Mouse (Mus musculus) neural tube, embryonic 14.5 days (tissue): ENCODE measurements at regions not wholly inside any gene's neighbourhood (a gene's known extent, or its start where the extent isn't known, plus 50 kb on each side); places are given as distances from the start of the nearest gene placed in this dataset.

Experiments used
- ATAC-seq: fragments of 200-750 bp; cut with Nextera tagmentation; 2 replicates; pipeline ENCODE4 v1.8.0; 2017; ENCODE audit warnings: low read depth, mild to moderate bottlenecking, moderate TSS enrichment, moderate library complexity
- H3K27ac ChIP-seq: fragments of 300-500 bp; sonication (generic); 2 replicates; pipeline ENCODE4 v1.5.1; 2014; ENCODE audit warnings: low read depth, mild to moderate bottlenecking, control low read depth, low read length, moderate library complexity, mixed read lengths
- H3K27me3 ChIP-seq: fragments of 300-500 bp; sonication (generic); 2 replicates; pipeline ENCODE4 v1.6.1; 2014; ENCODE audit warnings: low read length; ENCODE audit not compliant: control insufficient read depth, insufficient read depth
- H3K36me3 ChIP-seq: fragments of 300-500 bp; sonication (generic); 2 replicates; pipeline ENCODE4 v1.6.1; 2014; ENCODE audit warnings: low read length, mixed read lengths; ENCODE audit not compliant: control insufficient read depth, insufficient read depth
- H3K4me1 ChIP-seq: fragments of 300-500 bp; sonication (generic); 2 replicates; pipeline ENCODE4 v1.6.1; 2014; ENCODE audit warnings: low read length; ENCODE audit not compliant: control insufficient read depth, insufficient read depth
- H3K4me2 ChIP-seq: fragments of 300-500 bp; sonication (generic); 2 replicates; pipeline ENCODE4 v1.6.1; 2014; ENCODE audit warnings: mild to moderate bottlenecking, low read depth, low read length, control low read depth
- H3K4me3 ChIP-seq: fragments of 300-500 bp; sonication (generic); 2 replicates; pipeline ENCODE4 v1.5.1; 2014; ENCODE audit warnings: low read depth, low read length, control low read depth, mixed read lengths
- H3K9ac ChIP-seq: fragments of 300-500 bp; sonication (generic); replicated peaks from 2 replicates; pipeline ENCODE4 v1.6.1; 2014; ENCODE audit warnings: low read depth, mild to moderate bottlenecking, control low read depth, low read length, mixed read lengths
- H3K9me3 ChIP-seq: fragments of 300-500 bp; sonication (generic); 2 replicates; pipeline ENCODE4 v1.6.1; 2016; ENCODE audit warnings: low read length; ENCODE audit not compliant: control insufficient read depth
- WGBS: fragments of 180-500 bp; shearing (Covaris S2); extraction: QIAGEN DNeasy Blood & Tissue Kit; methylation state at CpG from one replicate; pipeline ENCODE4 v1.1.7; 2014; 5-methylcytosine and 5-hydroxymethylcytosine counted together

DNA sequence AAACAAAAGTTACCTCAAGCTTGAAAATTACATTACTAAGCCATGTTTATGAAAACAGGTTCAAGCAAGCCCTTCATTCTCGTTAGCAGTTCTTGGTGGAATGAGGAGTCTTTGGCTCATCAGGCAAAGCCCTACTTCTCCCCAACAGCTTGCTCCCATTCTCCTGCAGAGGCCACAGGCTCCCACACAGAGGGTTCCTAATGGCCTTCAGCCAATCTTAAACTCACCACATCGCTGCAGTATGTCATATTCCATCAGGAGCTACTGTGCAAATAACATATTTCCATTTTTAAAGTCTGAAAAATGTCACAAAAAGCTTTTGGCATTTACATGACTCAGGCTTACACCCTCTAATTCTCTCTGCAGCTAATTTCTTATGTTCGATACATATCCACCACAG lies 512.0 kb downstream of the Efna5 start:
- Histone ChIP-seq H3K4me1 (no peaks in the 10 kb centered on the region), H3K27me3 (no peaks in the 10 kb centered on the region), H3K4me3 (no peak overlapping the region), H3K9ac (no peak overlapping the region), H3K4me2 (no peak overlapping the region), H3K9me3 (no peaks in the 10 kb centered on the region), H3K27ac (no peak overlapping the region), H3K36me3 (no peaks in the 10 kb centered on the region)
- no peak for ATAC-seq
- 85% methylated on average over 3 of the region's 3 CpGs for WGBS

DNA sequence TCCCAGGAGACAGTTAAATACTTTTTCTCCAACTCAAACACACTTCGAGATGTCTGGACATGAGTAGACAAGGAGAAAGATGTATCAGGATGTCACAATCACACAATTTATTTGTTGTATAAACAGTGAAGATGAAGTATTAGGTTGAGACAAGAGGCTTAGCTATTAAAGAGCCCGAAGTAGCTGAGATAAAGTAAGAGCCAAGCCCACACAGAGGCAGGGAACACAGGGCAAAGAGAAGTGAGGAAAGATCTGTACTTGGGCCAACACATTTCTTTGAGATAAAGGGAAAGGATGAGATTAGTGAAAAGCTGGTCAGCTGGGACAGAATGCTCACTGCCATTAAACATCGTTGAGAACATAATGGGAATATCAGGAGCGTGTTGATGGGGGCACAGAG lies 513.2 kb downstream of the Efna5 start:
- no peaks in the 10 kb centered on the region for H3K27me3 ChIP-seq
- no peak overlapping the region for H3K9ac ChIP-seq
- H3K4me3 ChIP-seq = no peak overlapping the region
- no peak overlapping the region for H3K27ac ChIP-seq
- H3K36me3 ChIP-seq = no peaks in the 10 kb centered on the region
- no peak overlapping the region for H3K4me2 ChIP-seq
- no peak for ATAC-seq
- 67% methylated on average over 4 of the region's 4 CpGs for WGBS
- no peaks in the 10 kb centered on the region for H3K4me1 ChIP-seq
- no peaks in the 10 kb centered on the region for H3K9me3 ChIP-seq

DNA sequence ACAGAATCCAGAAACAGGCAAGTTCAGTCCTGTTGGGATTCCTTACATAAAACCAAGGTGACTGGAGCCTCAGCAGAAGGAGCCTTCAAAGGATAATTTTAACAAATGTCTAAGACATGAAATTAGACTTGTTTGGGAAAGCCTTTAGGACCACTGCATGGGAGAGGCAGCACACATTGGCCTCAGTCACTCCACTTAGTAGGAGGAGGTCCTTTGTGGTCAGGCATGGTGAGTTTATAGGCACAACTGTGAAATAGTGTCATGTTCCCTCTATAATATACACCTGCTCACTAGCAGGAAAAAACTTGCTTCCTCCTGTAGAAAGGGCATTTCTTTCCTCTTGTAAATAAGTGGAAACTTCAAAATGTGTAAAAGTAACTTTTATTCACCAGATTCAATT lies 522.8 kb downstream of the Efna5 start:
- Histone ChIP-seq H3K4me1 (no peaks in the 10 kb centered on the region), H3K4me3 (no peak overlapping the region), H3K27me3 (no peaks in the 10 kb centered on the region), H3K27ac (no peak overlapping the region), H3K9ac (no peak overlapping the region), H3K4me2 (no peak overlapping the region), H3K36me3 (no peaks in the 10 kb centered on the region), H3K9me3 (no peaks in the 10 kb centered on the region)
- ATAC-seq = no peak

DNA sequence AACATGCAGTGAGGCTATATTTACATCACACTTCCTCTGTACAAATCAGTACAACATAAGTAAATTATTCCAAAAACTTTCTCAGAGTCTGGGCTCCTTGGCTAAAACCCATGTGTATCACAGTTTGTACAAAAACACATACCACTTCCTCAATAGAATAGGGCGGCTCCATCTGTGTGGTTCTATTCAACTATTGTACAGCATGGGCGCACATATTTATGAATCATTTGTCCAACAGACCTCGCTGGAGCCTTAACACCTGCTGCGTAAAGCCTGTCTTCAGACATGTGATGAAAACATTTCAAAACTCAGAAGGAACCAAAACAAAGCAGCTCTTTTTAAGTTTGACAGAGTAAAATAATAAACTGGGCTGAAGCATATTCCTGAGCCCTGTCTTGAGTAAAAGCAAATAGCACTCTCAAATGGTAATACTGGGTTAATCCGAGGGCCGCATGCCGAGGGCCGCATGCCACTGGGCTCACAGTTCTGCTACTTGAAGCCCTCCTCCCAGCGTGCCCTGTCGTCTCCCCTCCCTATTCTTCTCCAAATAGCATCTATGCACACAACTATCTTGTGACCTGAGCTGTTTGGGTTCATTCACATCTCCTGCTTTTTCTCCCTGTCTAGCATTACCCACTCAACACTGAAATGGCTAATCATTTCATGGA lies 543.1 kb downstream of the Efna5 start:
- no peak for ATAC-seq
- no peaks in the 10 kb centered on the region for H3K4me1 ChIP-seq
- no peaks in the 10 kb centered on the region for H3K27me3 ChIP-seq
- no peak overlapping the region for H3K4me2 ChIP-seq
- no peak overlapping the region for H3K4me3 ChIP-seq
- WGBS = 74% methylated on average over 10 of the region's 10 CpGs
- H3K36me3 ChIP-seq = no peaks in the 10 kb centered on the region
- H3K9ac ChIP-seq = no peak overlapping the region
- H3K9me3 ChIP-seq = no peaks in the 10 kb centered on the region
- no peak overlapping the region for H3K27ac ChIP-seq

DNA sequence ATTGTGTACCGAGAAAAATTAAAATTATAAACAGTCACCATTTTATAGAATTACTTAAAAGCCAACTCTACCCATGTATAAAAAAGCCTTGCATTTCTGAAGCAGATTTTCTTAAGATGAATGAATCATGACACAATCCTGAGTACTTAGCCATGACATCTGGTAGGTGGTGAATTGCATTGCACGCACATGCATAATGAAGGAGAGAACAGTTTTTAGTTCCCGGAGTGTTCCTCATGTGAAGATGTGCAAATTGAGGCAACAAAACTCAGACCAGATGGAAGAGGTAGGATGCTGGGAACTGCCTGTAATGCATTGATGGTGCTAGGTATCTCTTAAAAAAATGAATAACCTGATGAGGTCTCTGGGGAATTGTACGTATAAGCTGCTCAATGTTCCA lies 550.9 kb downstream of the Efna5 start:
- no peak for ATAC-seq
- no peaks in the 10 kb centered on the region for H3K27me3 ChIP-seq
- no peak overlapping the region for H3K4me3 ChIP-seq
- H3K36me3 ChIP-seq = no peaks in the 10 kb centered on the region
- no peak overlapping the region for H3K4me2 ChIP-seq
- H3K4me1 ChIP-seq = no peaks in the 10 kb centered on the region
- H3K9me3 ChIP-seq = no peaks in the 10 kb centered on the region
- 76% methylated on average over 4 of the region's 4 CpGs for WGBS
- no peak overlapping the region for H3K9ac ChIP-seq
- H3K27ac ChIP-seq = no peak overlapping the region

DNA sequence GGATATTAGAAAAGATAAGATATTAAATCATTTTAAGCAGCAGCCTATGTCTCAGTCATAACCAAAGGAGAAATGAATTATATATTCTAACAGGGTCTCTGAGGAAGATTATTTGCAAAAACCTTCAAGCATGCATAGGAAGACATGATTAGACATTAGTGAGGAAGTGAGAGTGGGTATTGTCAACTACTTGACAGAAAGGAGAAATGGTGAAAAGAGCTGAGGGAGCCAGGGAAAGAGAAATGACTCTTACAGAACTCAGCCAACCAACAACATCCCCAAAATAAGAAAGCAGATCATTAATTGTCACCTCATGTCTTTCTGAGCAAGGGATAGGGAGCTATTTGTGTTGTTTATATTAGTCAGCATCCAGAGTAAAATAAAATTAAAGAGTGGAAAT lies 554.3 kb downstream of the Efna5 start:
- Histone ChIP-seq H3K27me3 (no peaks in the 10 kb centered on the region), H3K27ac (no peak overlapping the region), H3K9ac (no peak overlapping the region), H3K4me2 (no peak overlapping the region), H3K4me3 (no peak overlapping the region), H3K9me3 (no peaks in the 10 kb centered on the region), H3K36me3 (no peaks in the 10 kb centered on the region), H3K4me1 (no peaks in the 10 kb centered on the region)
- no peak for ATAC-seq

DNA sequence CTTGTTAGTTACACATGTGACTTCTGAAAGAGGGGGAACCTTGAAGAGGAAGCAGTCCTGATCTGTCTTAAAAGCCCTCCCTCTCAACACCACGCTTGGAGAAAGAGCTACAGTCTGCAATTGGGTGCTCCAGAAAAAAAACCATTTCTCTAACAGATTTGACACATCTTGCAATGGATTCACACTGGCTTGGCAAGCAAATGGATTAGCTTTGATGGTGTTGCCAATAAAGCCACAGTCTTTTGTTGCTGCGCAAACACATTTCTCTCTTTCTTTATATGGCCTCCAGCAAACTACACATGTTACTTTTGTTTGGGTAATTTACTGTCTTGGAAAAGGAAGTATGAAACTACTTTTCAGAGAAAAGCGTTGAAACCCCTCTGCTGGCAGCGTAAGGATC lies 562.1 kb downstream of the Efna5 start:
- Histone ChIP-seq H3K27ac (no peak overlapping the region), H3K4me1 (no peaks in the 10 kb centered on the region), H3K27me3 (no peaks in the 10 kb centered on the region), H3K36me3 (no peaks in the 10 kb centered on the region), H3K4me3 (no peak overlapping the region), H3K9me3 (no peaks in the 10 kb centered on the region), H3K9ac (no peak overlapping the region), H3K4me2 (no peak overlapping the region)
- no peak for ATAC-seq
- WGBS = 51% methylated on average over 4 of the region's 4 CpGs

DNA sequence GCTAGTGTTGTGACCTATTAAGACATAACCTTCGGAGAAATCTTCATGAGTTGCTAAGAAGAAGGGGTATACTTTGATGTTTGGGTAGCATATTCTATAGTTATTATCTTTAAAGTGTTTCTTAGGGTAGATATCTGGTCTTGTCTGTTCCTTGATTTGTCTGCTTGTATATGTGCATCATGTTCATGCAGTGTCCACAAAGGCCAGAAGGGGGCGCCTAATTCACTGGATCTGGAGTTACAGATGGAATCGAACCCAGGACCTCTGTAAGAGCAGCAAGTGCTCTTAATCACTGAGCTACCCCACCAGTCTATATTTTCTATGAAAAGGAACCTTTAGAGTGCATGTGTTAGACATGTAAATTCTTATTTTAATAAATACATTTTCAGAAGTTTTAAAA lies 571.1 kb downstream of the Efna5 start:
- no peak for ATAC-seq
- no peak overlapping the region for H3K4me2 ChIP-seq
- H3K27me3 ChIP-seq = no peaks in the 10 kb centered on the region
- H3K27ac ChIP-seq = no peak overlapping the region
- H3K4me1 ChIP-seq = no peaks in the 10 kb centered on the region
- no peak overlapping the region for H3K4me3 ChIP-seq
- no peaks in the 10 kb centered on the region for H3K9me3 ChIP-seq
- H3K9ac ChIP-seq = no peak overlapping the region
- H3K36me3 ChIP-seq = no peaks in the 10 kb centered on the region
- 48% methylated on average over 3 of the region's 3 CpGs for WGBS

DNA sequence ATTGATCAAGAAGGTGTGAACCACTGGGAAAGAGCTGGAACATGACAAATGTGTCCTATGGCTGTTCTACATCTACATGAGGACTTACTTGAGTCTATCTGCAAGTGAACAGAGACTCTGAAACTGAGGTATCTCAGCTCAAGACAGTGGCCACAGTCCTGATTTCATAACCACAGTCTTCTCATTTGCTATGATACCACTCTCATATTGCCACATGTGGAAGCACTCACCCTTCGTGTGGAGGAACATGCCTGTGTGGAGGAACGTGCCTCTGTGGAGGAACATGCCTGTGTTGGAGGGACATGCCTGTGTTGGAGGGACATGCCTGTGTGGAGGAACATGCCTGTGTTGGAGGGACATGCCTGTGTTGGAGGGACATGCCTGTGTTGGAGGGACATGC lies 574.0 kb downstream of the Efna5 start:
- Histone ChIP-seq H3K9me3 (no peaks in the 10 kb centered on the region), H3K27ac (no peak overlapping the region), H3K9ac (no peak overlapping the region), H3K4me3 (no peak overlapping the region), H3K4me1 (no peaks in the 10 kb centered on the region), H3K36me3 (no peaks in the 10 kb centered on the region), H3K27me3 (no peaks in the 10 kb centered on the region), H3K4me2 (no peak overlapping the region)
- WGBS = 94% methylated on average over 2 of the region's 2 CpGs
- ATAC-seq = no peak

DNA sequence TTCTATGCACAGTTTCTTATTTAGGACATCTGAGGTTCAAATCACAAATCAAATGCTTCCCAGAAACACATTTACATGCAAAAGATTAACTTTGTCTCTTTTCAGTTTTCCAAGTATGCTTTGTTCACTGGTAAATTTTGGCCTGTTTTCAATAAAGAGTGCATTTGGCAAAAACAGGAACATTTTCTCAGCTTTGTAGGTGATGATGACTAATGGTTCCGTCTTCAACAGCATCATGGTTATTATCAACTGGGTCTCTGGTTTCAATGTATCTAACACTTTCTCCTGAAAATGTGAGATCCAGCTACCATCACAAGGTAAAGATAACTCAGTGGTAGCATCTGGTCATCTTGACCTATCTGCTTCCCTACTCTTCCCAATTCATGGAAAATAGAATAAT lies 574.6 kb downstream of the Efna5 start:
- no peak overlapping the region for H3K9ac ChIP-seq
- no peak overlapping the region for H3K27ac ChIP-seq
- 91% methylated on average over 1 of the region's 1 CpGs for WGBS
- no peaks in the 10 kb centered on the region for H3K9me3 ChIP-seq
- H3K4me2 ChIP-seq = no peak overlapping the region
- H3K4me1 ChIP-seq = no peaks in the 10 kb centered on the region
- no peak for ATAC-seq
- H3K36me3 ChIP-seq = no peaks in the 10 kb centered on the region
- H3K4me3 ChIP-seq = no peak overlapping the region
- no peaks in the 10 kb centered on the region for H3K27me3 ChIP-seq
